Mouse (Mus musculus) 3T3-L1 (cell line): ENCODE measurements around the gene Kmt2e.
A peak's percentile ranks its signal among the peaks of the same experiment; 100 is the strongest.
"Not testable (repeated sequence)": the region's sequence is repeated elsewhere in the genome, so short reads cannot be mapped to it uniquely, and the experiment has no call there.

Experiments used
- DNase-seq: peaks from one replicate; pipeline ENCODE4 v3.0.0-alpha.2; 2015; ENCODE audit warnings: low read depth, low spot score

The Kmt2e gene

DNA sequence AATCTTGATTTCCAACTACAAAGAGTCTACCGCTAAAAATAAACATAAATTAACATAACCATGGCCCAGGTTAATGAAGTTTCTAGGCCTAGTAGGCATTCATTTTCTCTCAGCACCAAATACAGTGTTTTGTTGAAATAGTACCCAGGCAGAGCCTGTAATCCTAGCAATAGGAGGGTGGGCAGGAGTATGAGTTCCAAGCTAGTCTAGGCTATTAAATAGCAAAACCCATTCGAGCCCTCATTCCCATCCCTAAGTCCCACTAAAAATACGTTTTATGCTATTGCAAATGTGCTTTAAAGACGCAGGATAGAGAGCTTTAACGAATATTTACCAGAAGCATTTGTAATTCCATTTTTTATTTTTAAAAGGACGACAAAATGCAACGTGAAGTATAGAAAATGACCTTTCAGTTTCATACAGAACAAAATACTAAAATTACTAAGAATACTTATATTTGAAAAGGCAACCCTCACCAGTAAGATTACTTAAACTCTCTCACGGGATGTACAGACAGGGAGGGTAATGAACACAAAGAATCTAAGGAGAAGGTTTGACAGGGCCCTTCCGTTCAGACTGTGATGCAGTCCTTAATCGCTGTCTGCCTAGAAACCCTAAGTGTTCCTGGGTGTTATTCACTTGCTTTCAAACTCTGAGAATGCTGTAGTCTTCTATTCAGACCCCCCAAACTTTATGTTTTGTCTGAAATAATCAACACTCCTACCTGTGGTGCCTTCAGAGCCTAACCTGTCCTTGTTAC lies 2.1 kb upstream of the Kmt2e start:
- DNase-seq = no peak

DNA sequence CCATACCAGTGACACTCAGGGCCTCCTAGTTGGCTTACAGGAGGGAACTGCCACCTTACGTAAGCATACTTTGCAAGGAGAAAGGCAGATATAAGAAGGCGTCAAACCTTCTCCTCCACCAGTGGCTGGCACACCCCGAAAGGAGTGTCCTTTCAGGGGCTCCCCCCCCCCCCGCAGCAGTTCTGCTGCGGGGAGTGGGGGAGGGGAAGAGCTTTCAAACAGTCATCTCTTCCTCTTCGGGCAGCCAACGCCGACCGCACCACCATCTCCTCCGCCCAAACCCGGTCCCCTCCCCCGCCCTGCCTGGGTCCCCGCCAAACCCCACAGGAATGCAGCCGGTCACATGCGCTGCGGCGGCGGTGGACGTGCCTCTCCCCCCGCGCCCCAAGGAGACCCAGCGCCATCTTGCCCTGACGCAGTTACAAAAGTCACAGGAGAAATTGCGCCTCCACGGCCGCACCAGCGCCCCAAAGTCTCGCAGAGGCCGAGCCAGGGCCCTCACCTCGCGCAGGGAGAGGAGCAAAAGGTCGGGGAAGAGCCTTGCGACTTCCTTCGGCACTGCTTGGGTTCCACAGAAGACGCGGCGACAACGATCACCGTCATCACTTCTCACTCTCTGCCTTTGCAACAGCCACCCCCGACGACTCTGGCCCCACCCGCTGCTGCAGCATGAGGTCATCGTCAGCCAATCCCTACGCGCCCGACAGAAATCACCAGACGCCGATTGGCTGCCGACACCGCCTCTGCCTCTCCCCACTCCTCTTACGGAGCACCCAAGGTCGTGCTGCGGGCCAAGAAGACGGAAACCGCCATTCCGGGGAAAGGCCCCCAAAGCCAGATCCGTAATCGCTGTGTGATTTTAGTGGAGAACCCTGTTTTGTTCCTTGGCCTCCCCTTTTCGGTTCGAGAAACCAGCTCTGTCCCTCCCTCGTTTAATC lies 1.3 kb upstream of the Kmt2e start:
- DNase-seq = peak; percentile 98

DNA sequence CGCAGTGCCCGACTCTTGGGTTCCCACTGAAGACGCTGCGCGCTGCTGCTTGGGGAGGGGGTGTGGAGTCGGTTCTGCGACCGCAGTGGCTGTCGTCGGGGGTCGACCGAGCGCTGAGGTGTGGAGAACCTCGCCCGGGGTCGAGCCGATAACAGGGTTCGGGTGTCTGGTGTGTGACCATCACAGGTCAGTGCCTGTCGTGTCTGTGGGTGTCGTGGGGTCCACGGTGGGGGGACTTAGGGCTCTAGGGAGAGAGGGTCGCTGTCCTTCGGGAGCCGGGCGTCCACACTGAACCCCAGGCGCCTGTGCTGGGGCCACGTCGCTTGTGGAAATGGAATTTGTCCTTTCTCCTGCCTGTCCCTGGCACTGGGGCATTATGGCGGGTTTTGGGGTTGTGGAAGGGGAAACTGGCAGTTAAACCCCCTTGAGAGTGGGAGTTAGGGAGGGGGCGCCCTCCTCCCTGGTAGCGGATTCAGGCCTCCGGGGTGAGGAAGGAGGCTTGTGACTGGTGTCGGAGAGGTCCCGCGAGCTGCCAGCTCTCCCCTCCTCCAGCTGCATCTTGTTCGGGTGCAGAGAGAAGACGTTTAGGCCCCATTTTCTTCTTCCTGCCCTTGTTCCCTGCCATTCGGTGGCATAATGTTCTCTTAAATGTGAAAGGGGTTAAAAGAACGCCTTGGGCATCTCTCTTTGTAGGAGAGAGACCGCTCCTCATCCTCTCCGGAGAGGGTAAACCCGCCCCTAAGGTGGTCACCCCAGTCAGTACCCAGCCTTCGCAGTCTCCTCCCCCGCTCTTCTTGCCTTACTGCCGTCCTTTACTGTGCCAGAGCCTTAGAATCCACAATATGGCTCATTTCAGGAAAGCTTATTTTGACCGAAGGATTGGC lies 599 bp downstream of the Kmt2e start:
- peak; percentile 62 for DNase-seq

DNA sequence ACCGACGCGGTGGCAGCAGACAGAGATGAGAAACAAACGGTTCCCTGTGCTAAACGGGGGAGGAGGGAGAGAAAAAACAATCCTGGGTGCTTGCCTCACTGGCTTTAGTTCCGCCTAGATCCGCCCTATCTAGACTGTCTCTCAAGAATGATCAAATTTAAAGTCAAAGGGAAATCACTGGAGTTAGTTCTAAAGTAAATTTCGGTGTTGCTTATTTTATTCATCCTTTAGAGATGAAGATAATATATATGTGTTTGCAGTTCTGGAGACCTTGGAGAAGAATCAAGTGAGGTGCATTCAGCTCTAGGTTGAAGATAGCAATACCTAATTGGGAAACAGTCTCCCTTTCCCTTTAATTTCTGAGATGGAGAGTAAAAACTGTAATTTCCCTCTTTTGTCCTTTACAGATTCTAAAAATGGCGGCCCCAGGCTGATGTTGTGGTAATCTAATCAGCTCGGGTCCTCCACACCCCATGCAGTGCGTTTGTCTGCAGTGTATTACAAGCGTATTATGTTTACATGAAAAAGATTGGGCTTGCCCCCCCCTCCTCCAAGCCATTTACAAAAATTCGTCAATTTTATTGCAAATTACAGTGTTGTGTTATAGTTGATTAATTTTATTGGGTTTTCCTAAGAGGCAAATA lies 1.4 kb downstream of the Kmt2e start:
- DNase-seq = no peak

DNA sequence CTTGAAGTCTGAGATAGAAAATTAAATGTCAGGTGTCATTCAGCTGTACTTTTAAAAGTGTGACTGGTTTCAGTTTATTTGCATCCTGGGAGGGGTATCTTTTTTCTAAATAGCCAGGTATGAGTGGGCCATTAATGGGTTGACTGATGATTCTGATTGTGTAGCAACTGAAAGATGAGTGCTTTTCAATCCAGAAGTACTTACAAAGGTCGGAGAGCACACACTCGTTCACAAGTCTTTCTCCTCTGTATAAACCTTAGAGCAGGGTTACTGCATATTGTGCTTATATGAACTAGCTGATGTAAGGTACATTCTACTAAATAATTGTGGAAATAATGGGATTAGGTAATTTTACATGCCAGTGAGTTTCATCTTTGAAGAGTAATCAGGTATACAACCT lies 2.5 kb downstream of the Kmt2e start:
- no peak for DNase-seq

DNA sequence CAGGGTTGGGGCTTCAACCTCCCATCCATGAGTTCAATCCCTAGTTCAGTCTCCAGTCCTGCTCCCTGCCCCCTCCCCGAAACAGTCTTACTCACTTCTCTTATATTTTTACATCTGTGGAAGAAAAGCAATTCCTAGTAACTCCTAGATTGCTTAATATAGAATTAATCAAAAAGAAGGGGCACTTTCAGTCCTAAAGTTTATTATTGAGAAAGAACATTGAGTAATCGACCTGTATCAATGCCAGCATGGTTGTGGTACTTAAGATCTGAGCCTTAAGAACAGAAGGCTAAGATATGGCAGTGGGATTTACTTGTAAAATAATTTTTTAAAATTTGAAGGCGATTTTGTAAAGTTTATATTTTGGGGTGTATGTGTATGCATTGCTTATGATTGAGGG lies 5.6 kb downstream of the Kmt2e start:
- DNase-seq = no peak

DNA sequence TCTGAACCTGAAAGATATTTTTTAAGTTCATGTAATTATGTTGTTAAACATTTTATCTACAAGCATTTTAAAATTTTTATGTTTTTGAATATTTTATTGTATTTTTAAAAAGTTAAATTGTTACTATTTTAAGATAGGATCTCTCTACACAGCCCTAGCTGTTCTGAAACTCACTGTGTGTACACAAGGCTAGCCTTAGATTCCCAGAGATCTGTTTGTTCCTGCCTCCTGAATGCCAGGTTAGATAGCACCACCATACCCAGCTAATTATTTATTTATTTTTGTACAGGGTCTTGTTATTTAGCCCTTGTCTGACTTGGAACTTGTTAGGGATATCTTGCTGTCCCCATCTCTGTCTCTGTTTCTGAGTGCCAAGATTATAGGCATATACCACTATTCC lies 6.3 kb downstream of the Kmt2e start:
- DNase-seq = no peak

DNA sequence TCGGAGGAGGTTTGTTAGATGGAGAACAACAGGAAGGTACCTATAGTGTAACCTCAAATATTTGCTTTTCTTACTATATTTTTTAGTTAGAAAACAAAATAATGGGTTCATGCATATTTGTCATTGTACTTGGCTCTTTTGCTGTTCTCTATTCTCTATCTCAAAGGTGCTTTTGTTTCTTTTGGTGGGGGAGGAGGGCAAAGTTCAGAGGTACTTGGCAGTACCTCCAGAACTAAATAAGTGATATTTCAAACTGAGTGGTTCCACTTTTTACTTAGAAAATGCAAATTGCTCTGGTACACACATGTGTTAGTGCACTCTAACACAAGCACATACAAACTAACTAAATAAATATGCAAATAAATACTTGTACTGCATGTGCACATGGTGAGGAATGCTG lies 7.7 kb downstream of the Kmt2e start:
- no peak for DNase-seq

DNA sequence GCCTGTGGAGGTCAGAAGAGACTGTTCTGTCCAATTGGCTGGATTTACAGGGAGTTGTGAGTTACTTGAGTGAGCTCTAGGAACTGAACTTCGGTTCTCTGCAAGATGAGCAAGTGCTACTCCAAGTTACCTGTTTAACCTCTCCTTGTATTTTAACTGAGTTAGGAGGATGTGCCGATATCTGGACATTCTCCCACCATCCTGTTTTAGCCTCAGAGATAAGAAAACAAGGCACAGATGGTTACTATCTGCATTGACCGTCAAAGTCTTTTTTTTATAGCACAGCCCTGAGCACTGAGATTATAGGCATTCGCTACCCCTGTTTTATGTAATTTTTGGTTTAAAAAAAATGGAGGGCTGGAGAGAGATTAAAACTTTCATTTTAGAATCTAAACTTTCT lies 10.2 kb downstream of the Kmt2e start:
- no peak for DNase-seq

DNA sequence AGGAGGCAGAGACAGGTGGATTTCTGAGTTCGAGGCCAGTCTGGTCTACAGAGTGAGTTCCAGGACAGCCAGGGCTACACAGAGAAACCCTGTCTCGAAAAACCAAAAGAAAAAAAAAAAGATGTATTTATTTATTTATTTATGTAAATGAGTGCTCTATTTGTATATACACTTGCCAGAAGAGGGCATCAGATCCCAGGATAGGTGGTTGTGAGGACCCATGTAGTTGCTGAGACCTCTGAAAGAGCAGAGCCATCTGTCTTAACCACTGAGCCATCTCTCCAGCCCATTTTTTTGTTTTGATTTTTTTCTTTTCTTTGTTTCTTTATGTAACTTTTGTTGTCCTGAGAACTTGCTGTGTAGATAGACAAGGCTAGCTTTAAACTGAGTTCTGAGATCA lies 19.3 kb downstream of the Kmt2e start:
- DNase-seq = not testable (repeated sequence)

DNA sequence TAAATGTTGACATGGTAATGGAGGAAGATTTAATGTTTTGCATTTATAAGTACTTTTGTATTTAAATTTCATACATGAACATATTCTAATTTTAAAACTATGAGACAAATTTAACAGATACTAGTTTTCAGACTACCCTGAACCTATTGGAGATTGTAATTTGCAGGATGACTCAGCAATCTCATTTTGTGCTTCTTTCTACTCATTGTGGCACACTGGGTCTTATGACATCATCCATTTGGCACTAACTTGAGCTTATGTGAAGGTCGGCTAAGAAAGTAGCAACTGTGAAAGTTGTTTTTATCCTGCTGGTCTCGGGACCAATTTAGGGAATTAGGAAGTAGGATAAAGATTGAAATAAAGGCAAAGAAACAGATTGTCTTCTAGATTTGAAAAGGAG lies 27.4 kb downstream of the Kmt2e start:
- peak; percentile 73 for DNase-seq

DNA sequence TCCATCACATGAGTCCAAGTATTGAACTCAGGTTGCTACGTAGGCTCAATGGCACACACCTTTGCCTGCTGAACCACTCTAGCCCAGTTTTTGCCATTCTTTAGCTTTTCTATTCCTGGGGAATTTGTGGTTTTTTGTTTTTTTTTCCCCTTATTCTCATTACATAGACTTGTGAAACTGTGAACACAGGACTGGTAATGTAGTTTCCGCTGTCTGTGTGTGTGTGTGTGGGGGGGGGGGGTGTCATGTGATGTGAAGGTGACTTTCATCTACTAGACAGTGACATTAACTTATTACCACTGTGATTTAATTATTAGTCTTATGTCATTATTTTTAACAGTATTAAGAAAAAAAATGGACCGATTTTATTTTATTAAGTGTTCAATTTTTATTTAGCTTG lies 30.0 kb downstream of the Kmt2e start:
- DNase-seq = no peak

DNA sequence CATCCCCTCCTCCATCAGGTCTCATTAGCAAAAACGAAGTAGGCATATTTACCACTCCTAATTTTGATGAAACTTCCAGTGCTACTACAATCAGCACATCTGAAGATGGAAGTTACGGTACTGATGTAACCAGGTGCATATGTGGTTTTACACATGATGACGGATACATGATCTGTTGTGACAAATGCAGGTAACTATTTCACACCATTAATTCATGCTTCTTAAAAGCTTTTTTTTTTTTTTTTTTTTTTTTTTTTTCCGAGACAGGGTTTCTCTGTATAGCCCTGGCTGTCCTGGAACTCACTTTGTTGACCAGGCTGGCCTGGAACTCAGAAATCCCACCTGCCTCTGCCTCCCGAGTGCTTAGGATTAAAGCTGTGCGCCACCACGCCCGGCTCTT lies 30.5 kb downstream of the Kmt2e start:
- DNase-seq = no peak

DNA sequence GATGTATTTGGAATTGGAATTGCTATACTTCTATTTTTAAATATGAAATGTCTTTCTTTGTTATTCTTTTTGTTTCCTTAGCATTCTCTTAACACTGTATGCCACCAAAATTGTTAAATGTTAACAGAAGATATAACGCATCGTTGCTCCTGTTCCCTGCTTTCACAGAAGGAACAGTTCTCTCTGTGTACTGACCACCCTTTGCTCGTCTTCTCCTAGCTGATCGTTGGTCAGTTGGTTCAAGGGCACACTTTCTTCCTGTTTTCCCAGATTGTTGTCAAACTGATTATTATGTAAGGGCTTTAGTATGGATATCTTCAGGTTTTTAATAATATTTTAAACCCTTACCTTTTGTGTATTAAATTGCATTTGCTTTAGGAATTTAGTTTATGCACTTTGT lies 32.3 kb downstream of the Kmt2e start:
- no peak for DNase-seq

DNA sequence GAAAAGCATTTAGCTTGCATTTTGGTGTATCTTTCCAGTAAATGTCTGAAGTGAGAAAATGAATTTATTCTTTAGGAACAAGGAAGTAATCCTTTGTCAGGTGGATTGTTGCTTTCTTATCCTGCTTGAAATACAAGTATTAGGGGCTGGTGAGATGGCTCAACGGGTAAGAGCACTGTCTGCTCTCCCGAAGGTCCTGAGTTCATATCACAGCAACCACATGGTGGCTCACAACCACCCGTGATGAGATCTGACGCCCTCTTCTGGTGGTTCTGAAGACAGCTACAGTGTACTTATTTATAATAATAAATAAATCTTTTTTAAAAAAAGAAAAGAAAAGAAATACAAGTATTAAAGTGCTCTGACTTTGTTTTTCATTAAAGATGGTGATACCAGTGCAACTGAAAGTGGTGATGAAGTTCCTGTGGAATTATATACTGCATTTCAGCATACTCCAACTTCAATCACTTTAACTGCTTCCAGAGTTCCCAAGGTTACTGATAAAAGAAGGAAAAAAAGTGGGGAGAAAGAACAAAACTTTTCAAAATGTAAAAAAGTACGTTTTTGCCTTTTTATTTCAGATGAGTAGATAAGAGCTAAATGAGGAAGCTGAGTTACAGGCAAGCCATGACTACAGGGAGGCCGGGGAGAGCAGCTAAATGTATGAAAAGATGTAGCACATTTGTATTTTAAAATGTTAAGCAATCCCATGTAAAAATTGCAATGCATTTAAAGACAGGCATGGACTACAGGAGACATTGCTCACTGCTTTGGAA lies 39.0 kb downstream of the Kmt2e start:
- DNase-seq = peak; percentile 35

DNA sequence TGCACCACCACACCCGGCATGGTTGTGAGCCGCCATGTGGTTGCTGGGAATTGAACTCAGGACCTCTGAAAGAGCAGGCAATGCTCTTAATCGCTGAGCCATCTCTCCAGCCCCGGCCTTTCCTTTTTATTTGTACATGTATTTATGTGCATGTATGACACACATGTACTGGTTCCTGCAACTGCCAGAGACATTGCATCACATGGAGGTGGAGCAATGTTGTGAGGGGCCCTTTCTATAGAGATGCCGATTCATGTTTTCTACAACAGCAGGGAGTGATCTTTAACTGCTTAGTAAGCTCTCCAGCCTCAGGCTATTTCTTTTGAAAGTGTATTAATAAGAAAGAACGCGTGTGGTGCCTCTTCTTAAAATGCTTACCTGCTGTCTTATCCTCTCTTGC lies 49.6 kb downstream of the Kmt2e start:
- peak; percentile 29 for DNase-seq

DNA sequence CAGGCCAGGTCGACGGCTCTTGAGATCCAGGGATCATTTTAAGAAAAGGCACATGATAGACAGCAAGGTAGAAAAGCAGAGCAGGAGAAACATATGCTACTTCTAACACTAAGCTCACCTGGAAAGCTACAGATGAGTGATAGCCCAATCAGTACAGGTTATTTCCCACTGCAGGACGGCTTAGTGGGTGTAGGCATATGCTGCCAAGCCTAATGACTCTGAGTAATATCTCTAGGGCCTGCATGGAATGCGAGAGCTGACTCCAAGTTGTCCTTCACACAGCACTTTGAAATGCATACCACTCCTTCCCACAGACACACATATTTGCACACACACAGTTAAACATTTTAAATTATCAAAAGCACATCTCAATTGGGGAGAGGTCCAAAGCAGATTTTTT lies 55.0 kb downstream of the Kmt2e start:
- DNase-seq = peak; percentile 60

DNA sequence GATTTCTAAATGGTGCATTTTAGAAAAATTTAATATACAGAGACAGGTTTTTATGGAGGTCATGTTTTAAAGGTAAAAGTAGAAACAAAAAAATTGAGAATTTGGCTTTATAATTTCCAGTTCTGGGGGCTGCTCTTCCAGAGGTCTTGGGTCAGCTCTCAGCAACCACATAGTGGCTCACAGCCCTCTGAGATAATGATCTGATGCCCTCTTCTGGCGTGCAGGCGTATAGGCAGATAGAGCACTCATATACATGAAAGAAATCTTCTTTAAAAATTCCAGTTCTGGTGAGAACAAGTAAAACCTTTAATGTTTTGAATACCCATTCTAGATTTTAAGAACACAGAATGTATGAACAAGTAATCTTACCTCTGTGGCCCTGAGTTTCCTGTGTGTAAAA lies 56.6 kb downstream of the Kmt2e start:
- peak; percentile 53 for DNase-seq

DNA sequence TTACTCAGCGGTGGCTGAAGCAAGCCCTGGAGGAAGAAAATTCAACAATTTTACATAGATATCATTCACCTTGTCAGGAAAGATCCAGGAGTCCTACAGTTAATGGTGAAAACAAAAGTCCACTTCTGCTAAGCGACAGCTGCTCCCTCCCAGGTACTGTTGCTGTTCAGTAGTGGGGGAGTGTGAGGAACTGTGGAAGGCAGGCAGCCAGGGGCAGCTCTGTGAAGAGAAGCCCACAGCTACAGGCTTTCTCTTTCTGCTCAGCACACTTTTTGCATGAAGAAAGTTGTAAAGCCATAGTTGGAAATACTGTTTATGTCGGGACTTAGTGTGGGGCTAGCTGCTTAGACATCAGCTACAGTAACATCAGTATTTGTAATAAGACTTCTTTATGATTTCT lies 62.2 kb downstream of the Kmt2e start:
- no peak for DNase-seq

DNA sequence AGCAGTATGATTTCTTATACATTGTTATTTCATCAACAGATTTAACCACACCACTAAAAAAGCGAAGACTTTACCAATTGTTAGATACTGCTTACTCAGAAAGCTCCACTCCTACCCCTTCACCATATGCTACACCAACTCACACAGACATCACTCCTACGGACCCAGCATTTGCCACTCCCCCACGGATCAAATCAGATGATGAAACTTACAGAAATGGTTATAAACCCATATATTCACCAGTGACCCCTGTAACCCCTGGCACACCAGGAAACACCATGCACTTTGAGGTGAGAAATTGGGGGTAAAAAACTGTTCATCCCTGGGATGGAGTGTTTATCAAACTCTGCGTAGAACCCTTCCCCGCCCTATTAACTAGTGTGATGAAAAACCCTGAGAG lies 62.7 kb downstream of the Kmt2e start:
- DNase-seq = no peak

DNA sequence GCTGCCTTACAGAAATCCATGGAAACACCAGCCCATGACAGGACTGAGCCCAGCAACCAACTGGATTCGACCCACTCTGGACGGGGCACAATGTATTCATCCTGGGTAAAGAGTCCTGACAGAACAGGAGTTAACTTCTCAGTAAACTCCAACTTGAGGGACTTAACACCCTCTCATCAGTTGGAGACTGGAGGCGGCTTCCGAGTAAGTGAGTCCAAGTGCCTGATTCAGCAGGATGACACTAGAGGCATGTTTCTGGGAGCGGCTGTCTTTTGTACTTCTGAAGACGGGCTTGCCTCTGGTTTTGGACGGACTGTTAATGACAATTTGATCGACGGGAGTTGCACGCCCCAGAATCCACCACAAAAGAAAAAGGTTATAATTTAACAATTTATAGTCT lies 63.7 kb downstream of the Kmt2e start:
- DNase-seq = no peak
